Mouse (Mus musculus): ENCODE data around the gene Magi3.

- TF ChIP-seq CTCF (IDR thresholded peaks at IDR 0.05; ENCODE audit: extremely low read depth, insufficient read depth, insufficient read length, insufficient replicate concordance) (no peak), POLR2A (IDR thresholded peaks at IDR 0.05; ENCODE audit: low read depth, low read length) (no peak)
Measured at GRCm38 (mm10) chr3:104019453-104019852, 200.7 kb downstream of the Magi3 start.
